Mouse (Mus musculus): Measurements from ENCODE around the gene Tssc4.

DNA sequence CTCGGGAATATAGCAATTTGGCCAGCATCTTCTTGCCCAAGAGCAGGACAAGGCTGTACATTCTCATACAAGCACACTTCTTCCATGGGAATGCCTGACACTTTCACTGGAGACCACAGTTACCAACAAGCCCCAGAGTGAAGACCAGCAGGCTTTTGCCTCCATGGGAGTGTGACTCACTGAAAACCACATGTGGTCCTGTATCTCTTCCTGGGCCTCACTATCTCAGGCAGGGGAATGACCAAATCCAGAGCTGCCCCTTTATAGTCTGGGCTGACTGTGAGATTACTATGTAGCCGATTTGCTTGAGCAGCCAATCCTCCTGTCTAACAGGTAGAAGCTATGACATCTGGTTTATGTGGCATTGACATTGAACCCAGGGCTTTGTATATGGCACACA is 14.7 kb downstream of the Tssc4 start:
- TF ChIP-seq POLR2A (IDR thresholded peaks at IDR 0.05; ENCODE audit: borderline replicate concordance, extremely low read depth, insufficient read depth, insufficient read length, poor library complexity, severe bottlenecking) (no peak), CTCF (IDR thresholded peaks at IDR 0.05; ENCODE audit: borderline replicate concordance, extremely low read depth, insufficient read depth, insufficient read length) (no peak)

Data from brain, embryonic 14.5 days (tissue).